In genomic region chr10:13016573-13016972, GRCm38 (mm10) we compare ENCODE assay signal across 8 mouse cellular contexts. TPM values are rescaled to one million over a fixed set of nuclear protein-coding genes. Genes with fewer than 3 reads are reported as not detected.
DNase-seq lines count a peak whose midpoint lies in the region; ATAC-seq and TF ChIP-seq lines count a peak whose summit lies in the region.

No protein-coding gene starts in this region.

- H3K4me3 ChIP-seq in thymus, adult 2 months (ENCODE audit: control insufficient read depth, insufficient read depth, low read length) = no peak overlapping the region
- H3K4me3 ChIP-seq in forebrain, embryonic 15.5 days = no peak overlapping the region
- H3K4me3 ChIP-seq in intestine, embryonic 14.5 days (ENCODE audit: low read depth, low read length) = no peak overlapping the region
- H3K4me3 ChIP-seq in midbrain, embryonic 13.5 days (replicated peaks) = no peak overlapping the region

- H3K36me3 ChIP-seq in thymus, adult 2 months (ENCODE audit: control insufficient read depth, insufficient read depth, low read length) = no peaks in the 10 kb centered on the region
- no peaks in the 10 kb centered on the region for H3K36me3 ChIP-seq in forebrain, embryonic 15.5 days
- no peaks in the 10 kb centered on the region for H3K36me3 ChIP-seq in intestine, embryonic 14.5 days (ENCODE audit: control insufficient read depth, insufficient read depth, low read length)
- H3K36me3 ChIP-seq in midbrain, embryonic 13.5 days = no peaks in the 10 kb centered on the region

- intact Hi-C loops in left cerebral cortex, postnatal 14 days (cut with DNase I) = loop anchor here (1.0 to 5.0 kb wide), 2 partner anchors 413 to 486 kb away; no protein-coding TSS in a partner anchor

- no peak overlapping the region for H3K27ac ChIP-seq in thymus, adult 2 months (ENCODE audit: control insufficient read depth, insufficient read depth, low read length)
- H3K27ac ChIP-seq in forebrain, embryonic 15.5 days (replicated peaks) = no peak overlapping the region
- no peak overlapping the region for H3K27ac ChIP-seq in intestine, embryonic 14.5 days (ENCODE audit: low read depth)
- H3K27ac ChIP-seq in midbrain, embryonic 13.5 days = no peak overlapping the region

- TF ChIP-seq CTCF in thymus, adult 2 months (IDR thresholded peaks at IDR 0.05; ENCODE audit: borderline replicate concordance, control insufficient read depth, extremely low read depth, insufficient read depth, low read length, poor library complexity) = no peak

- no peak overlapping the region for H3K9ac ChIP-seq in forebrain, embryonic 15.5 days (replicated peaks)
- no peak overlapping the region for H3K9ac ChIP-seq in intestine, embryonic 14.5 days (ENCODE audit: low read length)
- no peak overlapping the region for H3K9ac ChIP-seq in midbrain, embryonic 13.5 days (replicated peaks)

- peak; percentile 55 for DNase-seq in thymus, adult 2 months
- DNase-seq in thymus, adult 18-20 months = no peak
- DNase-seq in cerebellum, adult 11 months = peak; percentile 25
- peak; percentile 64 for DNase-seq in intestine, embryonic 14.5 days (ENCODE audit: low spot score)
- peak; percentile 83 to 86 for DNase-seq in left cerebral cortex, postnatal 14 days (ENCODE audit: low spot score in 2 of 2)
- peak; percentile 64 for DNase-seq in thymus, postnatal 14 days

- 25% methylated on average over 4 of the region's 4 CpGs for WGBS in thymus, adult 2 months
- WGBS in forebrain, embryonic 15.5 days = 23% methylated on average over 4 of the region's 4 CpGs
- WGBS in intestine, embryonic 14.5 days = 22% methylated on average over 4 of the region's 4 CpGs
- WGBS in midbrain, embryonic 13.5 days = 30% methylated on average over 4 of the region's 4 CpGs

- peak; percentile 64 for ATAC-seq in forebrain, embryonic 15.5 days (replicated peaks)
- peak; percentile 66; the same call in 1 of the 2 replicates for ATAC-seq in intestine, embryonic 14.5 days (replicated peaks; ENCODE audit: low FRiP score, low TSS enrichment, low read depth)
- peak; percentile 64 for ATAC-seq in midbrain, embryonic 13.5 days

- no peaks in the 10 kb centered on the region for H3K27me3 ChIP-seq in thymus, adult 2 months (ENCODE audit: control insufficient read depth, insufficient read depth, low read length)
- H3K27me3 ChIP-seq in forebrain, embryonic 15.5 days = no peaks in the 10 kb centered on the region
- H3K27me3 ChIP-seq in intestine, embryonic 14.5 days (replicated peaks; ENCODE audit: control insufficient read depth, insufficient read depth, low read length) = no peaks in the 10 kb centered on the region
- H3K27me3 ChIP-seq in midbrain, embryonic 13.5 days = no peaks in the 10 kb centered on the region

- no peaks in the 10 kb centered on the region for H3K9me3 ChIP-seq in forebrain, embryonic 15.5 days
- no peaks in the 10 kb centered on the region for H3K9me3 ChIP-seq in intestine, embryonic 14.5 days (ENCODE audit: control insufficient read depth, low read length)
- H3K9me3 ChIP-seq in midbrain, embryonic 13.5 days = no peaks in the 10 kb centered on the region

- no peak for TF ChIP-seq POLR2A in thymus, adult 2 months (IDR thresholded peaks at IDR 0.05; ENCODE audit: control insufficient read depth, extremely low read depth, insufficient read depth, low read length, poor library complexity)

- no peaks in the 10 kb centered on the region for H3K4me1 ChIP-seq in thymus, adult 2 months (replicated peaks; ENCODE audit: control insufficient read depth, insufficient read depth, low read length)
- no peaks in the 10 kb centered on the region for H3K4me1 ChIP-seq in forebrain, embryonic 15.5 days
- no peaks in the 10 kb centered on the region for H3K4me1 ChIP-seq in intestine, embryonic 14.5 days (replicated peaks; ENCODE audit: control insufficient read depth, insufficient read depth, low read length)
- no peaks in the 10 kb centered on the region for H3K4me1 ChIP-seq in midbrain, embryonic 13.5 days (replicated peaks)

- H3K4me2 ChIP-seq in forebrain, embryonic 15.5 days (replicated peaks) = no peak overlapping the region
- H3K4me2 ChIP-seq in intestine, embryonic 14.5 days (ENCODE audit: low read length) = no peak overlapping the region
- H3K4me2 ChIP-seq in midbrain, embryonic 13.5 days (replicated peaks) = no peak overlapping the region

RNA-seq across cellular contexts. Expression of gene Sf3b5, which starts 11.4 kb away (rescaled TPM):
- 51.3 and 57.4 TPM in 2 replicates for polyA plus RNA-seq in thymus, adult 2 months (2012; rRNA removed)
- 26.9 and 28.0 TPM in 2 replicates for polyA plus RNA-seq in forebrain, embryonic 15.5 days (2015; fragmentation: Nextera tagmentation; extraction: Ambion mirVana)
- polyA plus RNA-seq in intestine, embryonic 14.5 days (2014; fragmentation: Nextera tagmentation; extraction: Ambion mirVana) = 47.6 and 52.0 TPM in 2 replicates
- 1 to 10 TPM; 8.2 to 8.9 TPM for total RNA-seq in left cerebral cortex, postnatal 14 days (2021)
- polyA plus RNA-seq in midbrain, embryonic 13.5 days (2015; fragmentation: Nextera tagmentation; extraction: Ambion mirVana) = 27.1 and 28.1 TPM in 2 replicates

RNA-seq across cellular contexts. Expression of gene Plagl1, which starts 43.7 kb away (rescaled TPM):
- 8.8 and 12.4 TPM in 2 replicates for polyA plus RNA-seq in thymus, adult 2 months (2012; rRNA removed)
- polyA plus RNA-seq in forebrain, embryonic 15.5 days (2015; fragmentation: Nextera tagmentation; extraction: Ambion mirVana) = 37.0 and 41.0 TPM in 2 replicates
- polyA plus RNA-seq in intestine, embryonic 14.5 days (2014; fragmentation: Nextera tagmentation; extraction: Ambion mirVana) = 266 and 288 TPM in 2 replicates
- total RNA-seq in left cerebral cortex, postnatal 14 days (2021) = 10 to 100 TPM; 14.6 to 25.2 TPM
- polyA plus RNA-seq in midbrain, embryonic 13.5 days (2015; fragmentation: Nextera tagmentation; extraction: Ambion mirVana) = 47.0 and 52.0 TPM in 2 replicates

RNA-seq across cellular contexts. Expression of gene Stx11, which starts 52.5 kb away (rescaled TPM):
- polyA plus RNA-seq in thymus, adult 2 months (2012; rRNA removed) = 10.5 and 11.1 TPM in 2 replicates
- 0.69 and 0.91 TPM in 2 replicates for polyA plus RNA-seq in forebrain, embryonic 15.5 days (2015; fragmentation: Nextera tagmentation; extraction: Ambion mirVana)
- polyA plus RNA-seq in intestine, embryonic 14.5 days (2014; fragmentation: Nextera tagmentation; extraction: Ambion mirVana) = 1.9 and 3.2 TPM in 2 replicates
- total RNA-seq in left cerebral cortex, postnatal 14 days (2021) = under 1 TPM; 0.21 to 0.35 TPM
- 0.88 and 1.2 TPM in 2 replicates for polyA plus RNA-seq in midbrain, embryonic 13.5 days (2015; fragmentation: Nextera tagmentation; extraction: Ambion mirVana)

Comparison
In these comparisons a context has a peak if more than half of its experiments do, and no peak if none do; other contexts are left out.
1. DNase-seq: peak in thymus, adult 2 months (single experiment), cerebellum, adult 11 months (single experiment), intestine, embryonic 14.5 days (single experiment), left cerebral cortex, postnatal 14 days (2 of 2) and thymus, postnatal 14 days (single experiment); none in thymus, adult 18-20 months (0 of 2).
2. Peak in every context shown above with its lines, with median percentiles within 50 percentile points of each other: ATAC-seq.